Mouse (Mus musculus) MEL (cell line): Measurements from ENCODE around the gene Gaa. TPM values are rescaled to one million over a fixed set of nuclear protein-coding genes. Genes with fewer than 3 reads are reported as not detected.
"Not testable (repeated sequence)": the region's sequence is repeated elsewhere in the genome, so short reads cannot be mapped to it uniquely, and the experiment has no call there.

Experiments
- DNase-seq: peaks from one replicate; pipeline ENCODE4 v3.0.0; 2011; ENCODE audit warnings: low read depth, low spot score
- H3K27ac ChIP-seq: 2 replicates; pipeline ENCODE4 v1.5.1; 2012; ENCODE audit warnings: low read depth, mild to moderate bottlenecking, control low read depth, low read length, moderate library complexity; ENCODE audit not compliant: control insufficient read depth
- H3K27me3 ChIP-seq, 2 experiments: fragments of 150-350 bp in 1 of 2; sonication (generic) in 1 of 2; 2 replicates each; pipeline ENCODE4 v1.6.1; 2012; ENCODE audit warnings: low read length in 2 of 2, mild to moderate bottlenecking in 2 of 2, improper control_type of control experiment in 1 of 2, moderate library complexity in 1 of 2; ENCODE audit not compliant: insufficient read depth in 2 of 2, control insufficient read depth in 1 of 2
- H3K36me3 ChIP-seq, 2 experiments: 2 replicates each; pipeline ENCODE4 v1.6.1; 2012 to 2014; ENCODE audit warnings: low read length in 2 of 2, improper control_type of control experiment in 1 of 2, inconsistent platforms in 1 of 2, mild to moderate bottlenecking in 1 of 2; ENCODE audit not compliant: insufficient read depth in 2 of 2, control insufficient read depth in 1 of 2
- H3K4me1 ChIP-seq, 2 experiments: fragments of 150-350 bp in 1 of 2; sonication (generic) in 1 of 2; 2 replicates each; pipeline ENCODE4 v1.6.1; 2012; ENCODE audit warnings: low read length in 2 of 2, improper control_type of control experiment in 1 of 2, mild to moderate bottlenecking in 1 of 2; ENCODE audit not compliant: insufficient read depth in 2 of 2, control insufficient read depth in 1 of 2
- H3K4me3 ChIP-seq, 2 experiments: fragments of 150-350 bp in 1 of 2; sonication (generic) in 1 of 2; 2 replicates each; pipeline ENCODE4 v1.5.1; 2012; ENCODE audit warnings: low read depth in 2 of 2, low read length in 2 of 2, mild to moderate bottlenecking in 2 of 2, moderate library complexity in 2 of 2, control low read depth in 1 of 2, improper control_type of control experiment in 1 of 2; ENCODE audit not compliant: control insufficient read depth in 1 of 2, insufficient read depth in 1 of 2
- H3K79me2 ChIP-seq: 2 replicates; pipeline ENCODE4 v1.6.1; 2012; ENCODE audit warnings: mild to moderate bottlenecking, low read length, moderate library complexity; ENCODE audit not compliant: control insufficient read depth, poor library complexity, insufficient read depth
- H3K9ac ChIP-seq: 2 replicates; pipeline ENCODE4 v1.6.1; 2012; ENCODE audit warnings: low read depth, mild to moderate bottlenecking, control low read depth, low read length, moderate library complexity; ENCODE audit not compliant: control insufficient read depth, poor library complexity, severe bottlenecking
- H3K9me3 ChIP-seq: fragments of 150-350 bp; sonication (generic); replicated peaks from 2 replicates; pipeline ENCODE4 v1.6.1; 2012; ENCODE audit warnings: mild to moderate bottlenecking, low read length, improper control_type of control experiment, moderate library complexity; ENCODE audit not compliant: insufficient read depth
- BHLHE40 ChIP-seq: IDR thresholded peaks from 2 replicates; pipeline ENCODE4 v1.6.1; 2012; ENCODE audit warnings: low read depth, mild to moderate bottlenecking, inconsistent platforms, low read length, improper control_type of control experiment, borderline replicate concordance
- E2F4 ChIP-seq: IDR thresholded peaks from 2 replicates; pipeline ENCODE4 v1.6.1; 2011; ENCODE audit warnings: low read depth, low read length, improper control_type of control experiment, borderline replicate concordance
- ELF1 ChIP-seq: IDR thresholded peaks from 2 replicates; pipeline ENCODE4 v1.6.1; 2014; ENCODE audit warnings: low read depth, mild to moderate bottlenecking, inconsistent platforms, low read length, improper control_type of control experiment, moderate library complexity
- HCFC1 ChIP-seq: IDR thresholded peaks from 2 replicates; pipeline ENCODE4 v1.6.1; 2012; ENCODE audit warnings: low read depth, mild to moderate bottlenecking, inconsistent platforms, low read length, improper control_type of control experiment, moderate library complexity
- JUND ChIP-seq: IDR thresholded peaks from 2 replicates; pipeline ENCODE4 v1.6.1; 2011; ENCODE audit warnings: low read depth, mild to moderate bottlenecking, improper control_type of control experiment, low read length
- KAT2A ChIP-seq: conservative IDR thresholded peaks from 2 replicates; pipeline ENCODE4 v1.6.1; 2012; ENCODE audit warnings: low read depth, low read length, improper control_type of control experiment, inconsistent platforms
- MAFK ChIP-seq: IDR thresholded peaks from 2 replicates; pipeline ENCODE4 v1.6.1; 2011; ENCODE audit warnings: low read depth, mild to moderate bottlenecking, low read length, improper control_type of control experiment, borderline replicate concordance
- MXI1 ChIP-seq: IDR thresholded peaks from 2 replicates; pipeline ENCODE4 v1.6.1; 2011; ENCODE audit warnings: mild to moderate bottlenecking, low read depth, low read length, improper control_type of control experiment
- MYC ChIP-seq: IDR thresholded peaks from 2 replicates; pipeline ENCODE4 v1.6.1; 2011; ENCODE audit warnings: low read depth, mild to moderate bottlenecking, low read length, improper control_type of control experiment, moderate library complexity
- NELFE ChIP-seq: IDR thresholded peaks from 2 replicates; pipeline ENCODE4 v1.6.1; 2011; ENCODE audit warnings: low read depth, low read length, improper control_type of control experiment
- POLR2A ChIP-seq, 2 experiments: IDR thresholded peaks; 2 replicates each; pipeline ENCODE4 v1.6.1; 2011 to 2012; ENCODE audit warnings: low read length in 2 of 2, mild to moderate bottlenecking in 2 of 2, control low read depth in 1 of 2, improper control_type of control experiment in 1 of 2, low read depth in 1 of 2, moderate library complexity in 1 of 2; ENCODE audit not compliant: control insufficient read depth in 1 of 2, insufficient read depth in 1 of 2, poor library complexity in 1 of 2
- POLR2AphosphoS5 ChIP-seq: IDR thresholded peaks from 2 replicates; pipeline ENCODE4 v1.6.1; 2012; ENCODE audit warnings: low read depth, borderline replicate concordance, mild to moderate bottlenecking, inconsistent platforms, low read length, moderate library complexity, mixed read lengths
- RAD21 ChIP-seq: IDR thresholded peaks from 2 replicates; pipeline ENCODE4 v1.6.1; 2011; ENCODE audit warnings: mild to moderate bottlenecking, low read depth, low read length, improper control_type of control experiment
- SIN3A ChIP-seq: IDR thresholded peaks from 2 replicates; pipeline ENCODE4 v1.6.1; 2012; ENCODE audit warnings: low read length, improper control_type of control experiment, inconsistent platforms
- UBTF ChIP-seq: IDR thresholded peaks from 2 replicates; pipeline ENCODE4 v1.6.1; 2012; ENCODE audit warnings: low read depth, mild to moderate bottlenecking, inconsistent platforms, low read length, improper control_type of control experiment, moderate library complexity, borderline replicate concordance; ENCODE audit not compliant: insufficient read depth
- USF1 ChIP-seq: IDR thresholded peaks from 2 replicates; pipeline ENCODE4 v1.6.1; 2014; ENCODE audit warnings: low read depth, mild to moderate bottlenecking, inconsistent platforms, low read length, improper control_type of control experiment, moderate library complexity
- USF2 ChIP-seq, 2 experiments: IDR thresholded peaks; 2 replicates each; pipeline ENCODE4 v1.6.1; 2011 to 2012; ENCODE audit warnings: improper control_type of control experiment in 2 of 2, low read length in 2 of 2, borderline replicate concordance in 1 of 2, inconsistent platforms in 1 of 2, low read depth in 1 of 2, mild to moderate bottlenecking in 1 of 2; ENCODE audit not compliant: insufficient read depth in 1 of 2
- ZMIZ1 ChIP-seq: IDR thresholded peaks from 2 replicates; pipeline ENCODE4 v1.6.1; 2012; ENCODE audit warnings: low read depth, mild to moderate bottlenecking, inconsistent platforms, low read length, improper control_type of control experiment, moderate library complexity
- ZNF384 ChIP-seq: IDR thresholded peaks from 2 replicates; pipeline ENCODE4 v1.6.1; 2012; ENCODE audit warnings: low read depth, mild to moderate bottlenecking, inconsistent platforms, low read length, improper control_type of control experiment
- polyA plus RNA-seq, 2 experiments: library from polyadenylated mRNA; stranded (reverse) in 1 of 2; unstranded in 1 of 2; fragments of >175 nt in 1 of 2; fragments of >200 nt in 1 of 2; gene quantifications; 2 replicates each; pipeline versions ENCODE4 v1.2.1 to v1.2.4; 2012; ENCODE audit warnings: low replicate concordance in 2 of 2, low read depth in 1 of 2; ENCODE audit not compliant: insufficient read length in 2 of 2, insufficient read depth in 1 of 2, missing spikeins in 1 of 2
- total RNA-seq: library from RNA; depleted of rRNA; stranded (reverse); fragments of 300-350 nt; gene quantifications from 2 replicates; pipeline ENCODE4 v1.2.3, GENCODE M21; 2012

The Gaa gene
- total and polyA plus RNA-seq, 3 experiments, result 54.1 to 85.6 TPM; not detected in 1

DNA sequence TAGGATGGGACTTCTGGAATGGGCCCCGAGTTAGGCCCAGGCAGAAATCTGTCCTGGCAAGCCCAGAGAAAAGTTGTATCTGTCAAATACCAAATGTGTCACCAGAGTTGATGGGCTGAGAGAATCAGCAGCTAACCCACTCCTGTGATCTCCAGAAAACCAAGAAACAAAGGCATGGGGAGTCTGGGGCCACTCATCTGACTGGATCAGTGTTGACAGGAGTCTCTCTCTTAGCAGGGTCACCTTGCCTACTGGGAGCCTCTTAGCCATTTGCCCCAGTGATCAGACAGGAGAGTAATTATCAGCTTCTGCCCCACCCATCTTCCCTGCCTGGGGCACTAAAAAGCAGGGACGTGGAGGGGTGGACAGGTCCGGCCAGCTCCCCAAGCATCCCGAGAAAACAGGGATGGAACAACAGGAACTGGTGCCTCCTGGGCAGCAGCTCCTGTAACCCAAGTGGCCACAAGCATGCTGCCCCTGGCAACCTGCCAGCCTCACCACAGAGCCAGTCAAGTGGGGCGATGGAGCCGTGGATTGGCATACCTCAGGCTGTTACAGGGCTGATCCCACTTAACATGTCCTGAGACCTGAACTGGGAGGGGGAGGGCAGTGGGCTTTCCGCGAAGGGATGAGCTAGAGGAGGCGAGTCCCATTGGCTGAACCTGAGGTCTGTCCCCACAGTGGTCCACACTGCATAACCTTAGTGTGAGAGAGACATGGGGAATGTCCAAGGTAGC, 18.3 kb downstream of the Gaa start:
- H3K9ac ChIP-seq, result no peak overlapping the region
- no peak for DNase-seq
- no peak overlapping the region for H3K4me3 ChIP-seq
- H3K27me3 ChIP-seq, result no peaks in the 10 kb centered on the region
- H3K36me3 ChIP-seq, result peaks cover 0 to 14% of the 10 kb centered on the region in 2 experiments; a peak in 2 of 4 replicates
- no peak overlapping the region for H3K27ac ChIP-seq
- H3K79me2 ChIP-seq, result no peaks in the 10 kb centered on the region
- no peaks in the 10 kb centered on the region for H3K9me3 ChIP-seq
- H3K4me1 ChIP-seq, result no peaks in the 10 kb centered on the region
- TF ChIP-seq USF1, result no peak
- no peak for TF ChIP-seq UBTF
- no peak for TF ChIP-seq MAFK
- no peak for TF ChIP-seq BHLHE40
- TF ChIP-seq RAD21, result no peak
- TF ChIP-seq ZMIZ1, result no peak
- no peak for TF ChIP-seq POLR2AphosphoS5
- no peak for TF ChIP-seq MXI1
- TF ChIP-seq ZNF384, result no peak
- TF ChIP-seq MYC, result no peak
- no peak for TF ChIP-seq HCFC1
- TF ChIP-seq JUND, result no peak
- no peak for TF ChIP-seq NELFE
- TF ChIP-seq SIN3A, result no peak
- no peak for TF ChIP-seq KAT2A
- TF ChIP-seq E2F4, result no peak
- no peak for TF ChIP-seq USF2 (IDR thresholded peaks at IDR 0.05; ENCODE audit: borderline replicate concordance in 1 of 2, insufficient read depth in 1 of 2, low read depth in 1 of 2, low read length in 2 of 2)
- no peak for TF ChIP-seq ELF1

DNA sequence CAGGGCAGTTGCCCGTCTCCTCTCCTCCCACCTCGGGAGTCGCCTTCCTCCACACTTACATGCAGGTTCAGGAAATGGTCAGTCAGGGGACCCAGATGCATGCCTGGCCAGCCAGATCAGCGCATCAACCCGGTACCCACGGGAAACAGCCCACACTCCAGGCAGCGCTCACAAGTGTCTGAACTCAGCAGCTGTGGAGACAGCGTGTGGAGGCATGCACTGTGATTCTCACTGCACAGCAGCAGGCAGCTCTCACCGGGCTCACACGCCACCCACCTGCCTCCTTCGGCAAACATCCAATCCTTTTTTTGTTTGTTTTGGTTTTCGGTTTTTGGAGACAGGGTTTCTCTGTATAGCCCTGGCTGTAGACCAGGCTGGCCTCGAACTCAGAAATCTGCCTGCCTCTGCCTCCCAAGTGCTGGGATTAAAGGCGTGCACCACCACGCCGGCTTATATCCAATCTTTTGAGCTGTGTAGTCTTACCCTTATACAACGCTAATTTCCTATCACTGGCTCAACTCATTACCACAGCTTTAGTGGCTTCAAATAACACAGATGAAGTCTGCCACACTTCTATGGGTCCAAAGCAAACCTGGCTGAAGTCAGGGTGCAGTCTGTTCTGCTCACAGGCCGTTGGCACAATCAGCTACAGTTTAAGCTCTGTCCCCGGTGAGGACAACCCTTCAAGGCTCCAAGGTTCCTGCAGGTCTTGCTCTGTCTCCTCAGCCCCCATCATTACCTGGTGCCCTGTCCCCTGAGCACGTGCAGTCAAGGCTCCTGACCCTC, 19.7 kb downstream of the Gaa start:
- H3K36me3 ChIP-seq, result peaks cover 0 to 24% of the 10 kb centered on the region in 2 experiments; a peak in 2 of 4 replicates
- DNase-seq, result no peak
- TF ChIP-seq MAFK, result no peak
- peak in 1 of 2 experiments; percentile 33; a peak in 1 of 4 replicates for TF ChIP-seq POLR2A (IDR thresholded peaks at IDR 0.05; ENCODE audit: control insufficient read depth in 1 of 2, insufficient read depth in 1 of 2, low read depth in 1 of 2, low read length in 2 of 2, poor library complexity in 1 of 2)
- no peaks in the 10 kb centered on the region for H3K27me3 ChIP-seq
- H3K4me1 ChIP-seq, result no peaks in the 10 kb centered on the region
- H3K9ac ChIP-seq, result no peak overlapping the region
- H3K79me2 ChIP-seq, result no peaks in the 10 kb centered on the region
- no peak overlapping the region for H3K27ac ChIP-seq
- no peaks in the 10 kb centered on the region for H3K9me3 ChIP-seq
- H3K4me3 ChIP-seq, result no peak overlapping the region

DNA sequence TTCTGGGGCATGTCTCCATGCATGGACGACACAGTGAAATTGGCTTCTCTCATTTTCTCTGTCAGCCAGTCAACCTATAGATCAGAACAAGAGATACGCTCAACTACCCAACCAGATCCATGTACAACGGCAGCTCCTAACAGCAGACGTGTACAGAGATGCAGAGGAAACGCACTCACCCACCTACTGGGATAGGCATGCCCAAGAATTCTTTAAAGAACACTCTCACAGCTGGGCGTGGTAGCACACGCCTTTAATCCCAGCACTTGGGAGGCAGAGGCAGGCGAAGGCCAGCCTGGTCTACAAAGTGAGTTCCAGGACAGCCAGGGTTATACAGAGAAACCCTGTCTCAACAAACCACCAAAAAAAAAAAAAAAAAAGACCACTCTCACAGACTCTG, 25.2 kb downstream of the Gaa start:
- H3K4me1 ChIP-seq, H3K9ac ChIP-seq: not testable (repeated sequence)
- H3K79me2 ChIP-seq, result peaks cover 10% of the 10 kb centered on the region

More for the DNA sequence above, 25.2 kb downstream of the Gaa start:
- DNase-seq, H3K27ac ChIP-seq, H3K27me3 ChIP-seq, H3K4me3 ChIP-seq, H3K9me3 ChIP-seq: not testable (repeated sequence)
- peaks cover 0 to 53% of the 10 kb centered on the region in 2 experiments; a peak in 3 of 4 replicates for H3K36me3 ChIP-seq
